Mouse (Mus musculus): ENCODE measurements around the gene Gm20594. TPM values are rescaled to one million over a fixed set of nuclear protein-coding genes. Genes with fewer than 3 reads are reported as not detected.
A peak's percentile ranks its signal among the peaks of the same experiment; 100 is the strongest.

Gene Gm20594
- polyA plus RNA-seq (2015; fragmentation: Nextera tagmentation; extraction: Ambion mirVana), result not detected in 2 replicates

DNA sequence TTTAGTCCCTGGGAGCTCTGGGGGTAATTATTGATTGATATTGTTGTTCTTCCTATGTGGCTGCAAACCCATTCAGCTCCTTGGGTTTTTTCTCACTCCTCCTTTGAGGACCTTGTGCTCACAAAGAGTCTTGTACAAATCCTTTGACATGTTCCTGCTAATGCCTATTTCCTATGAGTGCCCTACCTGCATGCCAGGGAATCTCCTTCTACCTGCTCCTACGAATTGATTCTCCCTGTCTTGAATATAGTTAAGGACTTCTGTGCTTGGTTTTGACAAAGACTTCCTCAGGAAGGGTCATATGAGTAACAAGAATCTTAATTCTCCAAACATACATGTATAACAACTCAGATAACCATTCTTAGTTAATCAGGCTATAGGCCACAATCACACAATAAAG lies at the start of gene Gm20594:
TSS of gene Gm20594 (plus strand) at position 301 of the 400 bp plus-strand sequence.
- WGBS, result 48% methylated on average over 1 of the region's 1 CpGs

DNA sequence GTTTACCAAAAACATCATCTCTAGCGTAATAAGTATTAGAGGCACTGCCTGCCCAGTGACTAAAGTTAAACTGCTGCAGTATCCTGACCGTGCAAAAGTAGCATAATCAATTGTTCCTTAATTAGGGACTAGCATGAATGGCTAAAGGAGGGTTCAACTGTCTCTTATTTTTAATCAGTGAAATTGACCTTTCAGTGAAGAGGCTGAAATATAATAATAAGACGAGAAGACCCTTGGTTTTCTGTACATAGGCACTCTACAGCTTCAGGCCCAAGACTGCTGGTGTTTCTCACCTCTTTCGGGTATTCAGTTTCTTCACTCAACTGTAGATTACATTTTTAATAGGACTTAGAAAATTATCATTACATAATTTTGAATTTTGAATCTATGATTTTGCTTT lies 398 bp downstream of the Gm20594 start:
- Histone ChIP-seq H3K4me3 (ENCODE audit: low read length) (no peak overlapping the region), H3K27me3 (ENCODE audit: insufficient read depth, low read length) (no peaks in the 10 kb centered on the region), H3K4me1 (ENCODE audit: insufficient read depth, low read length) (no peaks in the 10 kb centered on the region), H3K9me3 (ENCODE audit: low read length) (no peaks in the 10 kb centered on the region), H3K27ac (ENCODE audit: low read length) (no peak overlapping the region), H3K4me2 (replicated peaks; ENCODE audit: low read depth, low read length) (no peak overlapping the region), H3K36me3 (ENCODE audit: insufficient read depth, low read length) (no peaks in the 10 kb centered on the region), H3K9ac (replicated peaks; ENCODE audit: low read length) (no peak overlapping the region)
- WGBS, result 87% methylated on average over 4 of the region's 4 CpGs
- peak; percentile 87; the same call in 1 of the 2 replicates for ATAC-seq (ENCODE audit: low FRiP score, low TSS enrichment)

More for the DNA sequence above, at the start of gene Gm20594:
- H3K9me3 ChIP-seq (ENCODE audit: low read length), result no peaks in the 10 kb centered on the region
- H3K27me3 ChIP-seq (ENCODE audit: insufficient read depth, low read length), result no peaks in the 10 kb centered on the region
- H3K27ac ChIP-seq (ENCODE audit: low read length), result no peak within 1 kb of the TSS
- H3K4me2 ChIP-seq (replicated peaks; ENCODE audit: low read depth, low read length), result no peak within 1 kb of the TSS
- H3K36me3 ChIP-seq (ENCODE audit: insufficient read depth, low read length), result no peaks in the 10 kb centered on the region
- H3K4me1 ChIP-seq (ENCODE audit: insufficient read depth, low read length), result no peaks in the 10 kb centered on the region
- ATAC-seq (ENCODE audit: low FRiP score, low TSS enrichment), result no peak
- H3K9ac ChIP-seq (replicated peaks; ENCODE audit: low read length), result no peak within 1 kb of the TSS
- no peak within 1 kb of the TSS for H3K4me3 ChIP-seq (ENCODE audit: low read length)

- H3K9me3 ChIP-seq (ENCODE audit: low read length), result no peaks in the 10 kb centered on the region
- WGBS, result 83% methylated on average over 4 of the region's 4 CpGs
- no peak overlapping the region for H3K4me3 ChIP-seq (ENCODE audit: low read length)
- no peak overlapping the region for H3K9ac ChIP-seq (replicated peaks; ENCODE audit: low read length)
- no peaks in the 10 kb centered on the region for H3K36me3 ChIP-seq (ENCODE audit: insufficient read depth, low read length)
- no peaks in the 10 kb centered on the region for H3K4me1 ChIP-seq (ENCODE audit: insufficient read depth, low read length)
- no peaks in the 10 kb centered on the region for H3K27me3 ChIP-seq (ENCODE audit: insufficient read depth, low read length)
- H3K4me2 ChIP-seq (replicated peaks; ENCODE audit: low read depth, low read length), result no peak overlapping the region
- ATAC-seq (ENCODE audit: low FRiP score, low TSS enrichment), result no peak
- no peak overlapping the region for H3K27ac ChIP-seq (ENCODE audit: low read length)
Observed at GRCm38 (mm10) chr6:79833845-79834244, 16.1 kb downstream of the Gm20594 start.

- Histone ChIP-seq H3K27ac (ENCODE audit: low read length) (no peak overlapping the region), H3K27me3 (ENCODE audit: insufficient read depth, low read length) (no peaks in the 10 kb centered on the region), H3K4me2 (replicated peaks; ENCODE audit: low read depth, low read length) (no peak overlapping the region), H3K9me3 (ENCODE audit: low read length) (no peaks in the 10 kb centered on the region), H3K9ac (replicated peaks; ENCODE audit: low read length) (no peak overlapping the region), H3K36me3 (ENCODE audit: insufficient read depth, low read length) (no peaks in the 10 kb centered on the region), H3K4me3 (ENCODE audit: low read length) (no peak overlapping the region), H3K4me1 (ENCODE audit: insufficient read depth, low read length) (no peaks in the 10 kb centered on the region)
- ATAC-seq (ENCODE audit: low FRiP score, low TSS enrichment), result no peak
- WGBS, result 93% methylated on average over 1 of the region's 1 CpGs
Observed at GRCm38 (mm10) chr6:79846829-79847228, 29.1 kb downstream of the Gm20594 start.

Other genes with a start within 250 kb of the Gm20594 start
- 0.35 and 0.48 TPM in 2 replicates for gene Lrrtm4, start 201.0 kb downstream of the Gm20594 start, polyA plus RNA-seq (2015; fragmentation: Nextera tagmentation; extraction: Ambion mirVana)